Mouse (Mus musculus) myocyte (in vitro differentiated cells): ENCODE data around the gene Cd70. TPM values are rescaled to one million over a fixed set of nuclear protein-coding genes. Genes with fewer than 3 reads are reported as not detected.
A peak's percentile ranks its signal among the peaks of the same experiment; 100 is the strongest.
"Not testable (repeated sequence)": the region's sequence is repeated elsewhere in the genome, so short reads cannot be mapped to it uniquely, and the experiment has no call there.

ENCODE experiments used
- H3K27me3 ChIP-seq: one replicate; pipeline ENCODE4 v1.6.1; 2011; ENCODE audit not compliant: control insufficient read depth, insufficient read depth, insufficient read length
- H3K36me3 ChIP-seq: one replicate; pipeline ENCODE4 v1.6.1; 2011; ENCODE audit not compliant: control insufficient read depth, insufficient read depth
- H3K4me2 ChIP-seq: one replicate; pipeline ENCODE4 v1.6.1; 2011; ENCODE audit warnings: low read depth, control low read depth
- H3K4me3 ChIP-seq: one replicate; pipeline ENCODE4 v1.5.1; 2011; ENCODE audit warnings: mild to moderate bottlenecking, control low read depth, moderate library complexity
- H3K79me2 ChIP-seq: one replicate; pipeline ENCODE4 v1.6.1; 2011; ENCODE audit not compliant: control insufficient read depth, insufficient read depth
- H3ac ChIP-seq: one replicate; pipeline ENCODE4 v1.6.1; 2011; ENCODE audit not compliant: control insufficient read depth, insufficient read length
- CEBPB ChIP-seq: IDR thresholded peaks from 2 replicates; pipeline ENCODE4 v1.6.1; 2011; ENCODE audit warnings: mild to moderate bottlenecking, moderate library complexity; ENCODE audit not compliant: poor library complexity, insufficient read depth, severe bottlenecking
- E2F4 ChIP-seq: IDR thresholded peaks from one replicate; pipeline ENCODE4 v1.6.1; 2011; ENCODE audit warnings: mild to moderate bottlenecking, control low read depth, moderate library complexity; ENCODE audit not compliant: insufficient read depth
- MAX ChIP-seq: IDR thresholded peaks from one replicate; pipeline ENCODE4 v1.6.1; 2011; ENCODE audit warnings: low read depth, mild to moderate bottlenecking, control low read depth
- MYOD1 ChIP-seq, 3 experiments: IDR thresholded peaks; one replicate each; pipeline ENCODE4 v1.6.1; 2011; ENCODE audit warnings: control low read depth in 2 of 3, low read depth in 2 of 3, mild to moderate bottlenecking in 2 of 3, moderate library complexity in 1 of 3; ENCODE audit not compliant: insufficient read length in 2 of 3, control insufficient read depth in 1 of 3
- MYOG ChIP-seq, 3 experiments: IDR thresholded peaks; one replicate each; pipeline ENCODE4 v1.6.1; 2011; ENCODE audit warnings: control low read depth in 2 of 3, low read depth in 2 of 3, mild to moderate bottlenecking in 2 of 3; ENCODE audit not compliant: insufficient read length in 2 of 3, control insufficient read depth in 1 of 3, insufficient read depth in 1 of 3
- POLR2A ChIP-seq: IDR thresholded peaks from one replicate; pipeline ENCODE4 v1.6.1; 2011; ENCODE audit warnings: low read depth, mild to moderate bottlenecking, control low read depth, moderate library complexity; ENCODE audit not compliant: insufficient read length
- POLR2AphosphoS2 ChIP-seq: IDR thresholded peaks from one replicate; pipeline ENCODE4 v1.6.1; 2011; ENCODE audit warnings: low read depth, control low read depth; ENCODE audit not compliant: insufficient read length
- REST ChIP-seq: IDR thresholded peaks from one replicate; pipeline ENCODE4 v1.6.1; 2011; ENCODE audit warnings: mild to moderate bottlenecking, control low read depth, moderate library complexity; ENCODE audit not compliant: insufficient read depth, insufficient read length
- SRF ChIP-seq: IDR thresholded peaks from one replicate; pipeline ENCODE4 v1.6.1; 2011; ENCODE audit warnings: low read depth; ENCODE audit not compliant: control insufficient read depth, insufficient read length
- TCF12 ChIP-seq: IDR thresholded peaks from one replicate; pipeline ENCODE4 v1.6.1; 2011; ENCODE audit warnings: mild to moderate bottlenecking, control low read depth; ENCODE audit not compliant: poor library complexity, insufficient read depth, severe bottlenecking
- TCF3 ChIP-seq: IDR thresholded peaks from one replicate; pipeline ENCODE4 v1.6.1; 2011; ENCODE audit warnings: low read depth, control low read depth; ENCODE audit not compliant: insufficient read length
- USF1 ChIP-seq: IDR thresholded peaks from one replicate; pipeline ENCODE4 v1.6.1; 2011; ENCODE audit warnings: low read depth, mild to moderate bottlenecking, control low read depth, moderate library complexity
- polyA plus RNA-seq: library from polyadenylated mRNA; unstranded; fragments of >200 nt; fragmentation: generic; extraction: Trizol; gene quantifications from one replicate; pipeline ENCODE4 v1.2.1, GENCODE M21; 2012; ENCODE audit warnings: missing spikeins

The Cd70 gene
- polyA plus RNA-seq, 1 experiment: not detected

DNA sequence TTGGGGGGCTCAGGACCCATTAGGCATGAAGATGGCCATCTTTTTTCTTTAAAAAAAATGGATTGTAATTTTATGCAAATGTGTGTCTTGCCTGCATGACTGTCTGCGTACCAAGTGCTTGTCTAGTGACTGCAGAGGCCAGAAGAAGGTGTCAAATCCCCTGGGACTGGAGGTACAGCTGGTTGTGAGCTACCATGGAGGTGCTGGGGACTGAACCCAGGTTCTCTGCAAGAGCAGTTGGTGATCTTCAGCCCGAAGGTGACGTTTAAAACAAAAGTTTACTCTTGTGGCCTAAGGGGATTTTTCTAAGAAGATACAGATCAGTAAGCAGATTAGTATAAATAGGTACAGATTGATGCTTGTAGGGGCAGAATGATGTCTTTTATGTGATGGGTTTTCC is 13.9 kb downstream of the Cd70 start:
- no peak for TF ChIP-seq MYOD1 (IDR thresholded peaks at IDR 0.05; ENCODE audit: control insufficient read depth in 1 of 3, insufficient read length in 2 of 3, low read depth in 2 of 3)
- no peak for TF ChIP-seq MYOG (IDR thresholded peaks at IDR 0.05; ENCODE audit: control insufficient read depth in 1 of 3, insufficient read depth in 1 of 3, insufficient read length in 2 of 3, low read depth in 2 of 3)
- no peak for TF ChIP-seq POLR2A
- no peak for TF ChIP-seq CEBPB
- no peak for TF ChIP-seq SRF
- no peak for TF ChIP-seq MAX
- no peaks in the 10 kb centered on the region for H3K79me2 ChIP-seq
- H3K4me2 ChIP-seq: no peak overlapping the region
- H3K36me3 ChIP-seq: no peaks in the 10 kb centered on the region
- no peak overlapping the region for H3K4me3 ChIP-seq
- H3K27me3 ChIP-seq: no peaks in the 10 kb centered on the region
- H3ac ChIP-seq: no peak overlapping the region

DNA sequence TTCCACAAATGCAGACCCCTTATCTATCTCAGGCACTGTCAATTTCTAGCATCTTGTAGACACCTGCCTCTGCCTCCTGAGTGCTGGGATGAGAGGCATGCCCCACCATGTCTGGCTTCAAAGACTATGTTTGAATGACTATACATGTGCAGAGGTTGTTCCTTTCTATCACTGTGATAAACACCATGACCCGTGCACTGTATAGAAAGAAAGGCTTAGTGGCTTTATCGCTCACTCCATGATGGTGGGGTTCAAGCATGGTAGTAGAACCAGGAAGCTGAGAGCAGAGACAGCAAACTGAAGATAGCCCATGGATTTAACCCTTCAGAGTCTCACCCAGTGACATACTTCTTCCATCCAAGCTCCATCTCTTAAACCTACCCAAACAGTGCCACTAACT is 14.9 kb downstream of the Cd70 start:
- no peak overlapping the region for H3K4me3 ChIP-seq
- no peaks in the 10 kb centered on the region for H3K27me3 ChIP-seq
- H3K4me2 ChIP-seq: no peak overlapping the region
- H3K79me2 ChIP-seq: no peaks in the 10 kb centered on the region
- H3K36me3 ChIP-seq: no peaks in the 10 kb centered on the region
- no peak for TF ChIP-seq TCF12
- no peak for TF ChIP-seq MYOG (IDR thresholded peaks at IDR 0.05; ENCODE audit: control insufficient read depth in 1 of 3, insufficient read depth in 1 of 3, insufficient read length in 2 of 3, low read depth in 2 of 3)
- TF ChIP-seq REST: no peak
- TF ChIP-seq POLR2AphosphoS2: no peak
- H3ac ChIP-seq: no peak overlapping the region

GRCm38 (mm10) chr17:57134021-57134420 is 15.6 kb downstream of the Cd70 start:
- not testable (repeated sequence) for H3K4me3 ChIP-seq, H3K27me3 ChIP-seq, H3ac ChIP-seq, H3K4me2 ChIP-seq, H3K79me2 ChIP-seq, H3K36me3 ChIP-seq

DNA sequence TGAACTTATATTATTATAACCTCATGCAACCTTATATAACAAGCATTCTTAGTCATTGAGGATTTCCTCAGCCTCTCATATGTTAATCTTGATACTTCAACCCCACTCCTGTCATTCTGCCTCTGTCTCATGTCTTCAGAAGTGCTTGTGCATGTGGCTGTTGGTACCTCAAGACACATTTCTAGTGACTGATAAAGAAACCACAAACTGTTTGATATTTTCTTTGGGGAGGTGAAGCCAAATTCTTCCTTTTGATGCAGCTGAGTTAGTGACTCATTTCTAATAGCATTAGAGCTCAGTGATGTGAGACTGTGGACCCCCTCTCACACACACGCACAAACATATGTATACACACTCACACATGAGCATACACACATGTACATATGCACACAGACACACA is 17.8 kb downstream of the Cd70 start:
- H3K4me3 ChIP-seq: no peak overlapping the region
- no peaks in the 10 kb centered on the region for H3K79me2 ChIP-seq
- no peaks in the 10 kb centered on the region for H3K27me3 ChIP-seq
- no peak overlapping the region for H3ac ChIP-seq
- no peak for TF ChIP-seq SRF
- no peak for TF ChIP-seq TCF3
- H3K4me2 ChIP-seq: no peak overlapping the region
- no peaks in the 10 kb centered on the region for H3K36me3 ChIP-seq

DNA sequence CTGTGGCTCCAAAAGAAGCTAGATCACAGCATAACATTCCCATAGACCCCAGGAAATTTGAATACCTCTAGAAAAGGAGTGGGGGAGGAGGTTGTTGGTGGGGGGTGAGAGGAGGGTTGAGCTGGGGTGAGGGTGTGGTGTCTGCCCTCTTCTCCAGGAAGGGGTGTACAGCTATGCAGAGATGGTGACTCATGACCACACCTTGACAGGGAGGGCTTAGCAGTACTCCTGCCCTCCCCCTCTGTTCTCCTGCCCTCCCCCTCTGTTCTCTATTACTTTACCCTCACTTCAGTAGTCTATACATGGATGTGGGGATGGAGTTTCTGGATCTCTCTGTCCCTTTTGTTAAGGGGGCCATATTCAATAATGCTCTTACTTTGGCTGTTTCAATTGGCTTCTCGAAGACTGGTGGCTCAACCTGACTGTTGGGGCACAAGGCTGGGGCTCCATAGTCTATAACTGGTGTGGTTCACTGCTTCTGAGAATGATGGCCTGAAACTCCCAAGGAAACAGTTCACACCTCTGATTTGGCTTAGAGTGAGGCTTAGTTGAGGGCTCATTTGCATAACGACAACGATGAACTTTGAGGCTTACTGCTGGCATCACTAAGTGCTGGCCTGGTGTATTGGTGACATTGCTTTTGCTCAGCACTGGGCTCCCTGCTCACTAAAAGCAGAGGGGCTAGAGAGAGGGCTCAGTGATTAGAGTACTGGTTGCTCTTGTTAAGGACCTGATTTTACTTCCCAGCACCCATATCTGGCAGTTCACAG is 23.5 kb downstream of the Cd70 start:
- Histone ChIP-seq H3ac (no peak overlapping the region), H3K4me2 (no peak overlapping the region), H3K36me3 (no peaks in the 10 kb centered on the region), H3K4me3 (no peak overlapping the region), H3K79me2 (no peaks in the 10 kb centered on the region), H3K27me3 (no peaks in the 10 kb centered on the region)
- TF ChIP-seq E2F4 (no peak), MYOD1 (IDR thresholded peaks at IDR 0.05; ENCODE audit: control insufficient read depth in 1 of 3, insufficient read length in 2 of 3, low read depth in 2 of 3) (peak in 1 of 3 experiments; percentile 4)

- Histone ChIP-seq H3K36me3 (no peaks in the 10 kb centered on the region), H3K4me3 (no peak overlapping the region)
- TF ChIP-seq E2F4: no peak
- no peak for TF ChIP-seq TCF3
- no peak for TF ChIP-seq USF1
- TF ChIP-seq MYOD1 (IDR thresholded peaks at IDR 0.05; ENCODE audit: control insufficient read depth in 1 of 3, insufficient read length in 2 of 3, low read depth in 2 of 3): no peak
- no peak for TF ChIP-seq REST
- no peak for TF ChIP-seq POLR2A
- no peak for TF ChIP-seq MYOG (IDR thresholded peaks at IDR 0.05; ENCODE audit: control insufficient read depth in 1 of 3, insufficient read depth in 1 of 3, insufficient read length in 2 of 3, low read depth in 2 of 3)
- TF ChIP-seq POLR2AphosphoS2: no peak
Measured at GRCm38 (mm10) chr17:57124792-57125191, 24.8 kb downstream of the Cd70 start.

More at GRCm38 (mm10) chr17:57124792-57125191, 24.8 kb downstream of the Cd70 start:
- Histone ChIP-seq H3ac (no peak overlapping the region), H3K27me3 (no peaks in the 10 kb centered on the region), H3K4me2 (no peak overlapping the region), H3K79me2 (no peaks in the 10 kb centered on the region)
